Mouse (Mus musculus) lung, postnatal 0 days (tissue): ENCODE results near the gene Igfn1.

Source experiments
- CTCF ChIP-seq: IDR thresholded peaks from 2 replicates; pipeline ENCODE4 v1.5.1; 2016; ENCODE audit warnings: antibody characterized with exemption, mild to moderate bottlenecking
- EP300 ChIP-seq: IDR thresholded peaks from 2 replicates; pipeline ENCODE4 v1.6.1; 2016; ENCODE audit warnings: antibody characterized with exemption, mild to moderate bottlenecking, control low read depth

DNA sequence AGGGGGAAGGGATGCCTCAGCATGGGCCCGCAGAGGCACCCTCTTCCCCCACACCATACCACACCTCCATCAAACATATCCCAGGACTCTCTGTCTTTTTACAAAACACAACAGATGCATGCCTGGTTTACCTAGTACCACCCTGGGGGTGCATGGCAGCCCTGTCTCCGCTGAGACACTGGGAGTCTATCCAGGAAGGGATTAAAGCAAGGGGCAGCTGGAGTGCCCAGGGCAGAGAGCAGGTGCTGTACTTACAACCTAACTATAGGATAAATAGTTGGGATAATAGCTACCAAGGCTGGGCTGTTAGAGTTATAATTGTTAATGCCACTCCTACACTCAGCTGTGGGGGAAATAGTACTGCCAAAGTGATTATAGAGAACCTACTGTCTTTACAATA lies 57.3 kb downstream of the Igfn1 start:
- TF ChIP-seq CTCF (no peak), EP300 (no peak)
